Mouse (Mus musculus): Measurements from ENCODE around the gene Maneal.

DNA sequence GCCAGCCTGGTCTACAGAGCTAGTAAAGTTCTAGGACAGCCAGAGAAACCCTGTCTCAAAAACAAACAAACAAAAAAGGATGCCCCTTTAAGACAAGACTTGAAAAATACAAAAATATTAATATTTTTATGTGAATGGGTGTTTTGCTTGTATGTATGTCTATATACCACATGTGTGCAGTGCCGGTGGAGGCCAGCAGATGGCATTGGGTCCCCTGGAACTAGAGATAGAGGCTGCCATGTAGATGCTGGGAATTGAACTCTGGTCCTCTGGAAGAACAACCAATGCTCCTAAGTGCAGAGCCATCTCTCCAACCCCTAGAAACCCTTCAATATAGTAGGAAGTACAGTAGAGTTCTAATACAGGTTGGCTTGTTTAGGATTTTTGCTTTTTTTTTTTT is 21.0 kb downstream of the Maneal start:
- TF ChIP-seq EP300 (IDR thresholded peaks at IDR 0.05; ENCODE audit: low read depth in 1 of 2, low read length in 2 of 2): no peak
- TF ChIP-seq JUND (IDR thresholded peaks at IDR 0.05; ENCODE audit: low read depth, low read length): no peak
- no peak for TF ChIP-seq POLR2A (IDR thresholded peaks at IDR 0.05; ENCODE audit: control insufficient read depth in 1 of 2, insufficient read depth in 1 of 2, low read depth in 1 of 2, low read length in 2 of 2, poor library complexity in 1 of 2)
- no peak for TF ChIP-seq POLR2AphosphoS2 (IDR thresholded peaks at IDR 0.05; ENCODE audit: low read length)
- TF ChIP-seq ZMIZ1 (IDR thresholded peaks at IDR 0.05; ENCODE audit: low read depth, low read length): no peak
- peak; percentile 40 to 58 (median 57) for TF ChIP-seq CTCF (IDR thresholded peaks at IDR 0.05 in 2 of 3, conservative IDR thresholded peaks at IDR 0.05 in 1 of 3; ENCODE audit: control insufficient read depth in 1 of 3, insufficient read depth in 1 of 3, low read depth in 2 of 3, low read length in 3 of 3, poor library complexity in 1 of 3, severe bottlenecking in 1 of 3)
- TF ChIP-seq MAX (IDR thresholded peaks at IDR 0.05; ENCODE audit: low read length): no peak
- TF ChIP-seq MAFK (IDR thresholded peaks at IDR 0.05; ENCODE audit: borderline replicate concordance, low read depth, low read length): no peak
- TF ChIP-seq SMC3 (IDR thresholded peaks at IDR 0.05; ENCODE audit: low read depth, low read length): peak; percentile 39

All from MEL (cell line).